9 mouse cellular contexts compared by ENCODE assay signal in the genomic region with DNA sequence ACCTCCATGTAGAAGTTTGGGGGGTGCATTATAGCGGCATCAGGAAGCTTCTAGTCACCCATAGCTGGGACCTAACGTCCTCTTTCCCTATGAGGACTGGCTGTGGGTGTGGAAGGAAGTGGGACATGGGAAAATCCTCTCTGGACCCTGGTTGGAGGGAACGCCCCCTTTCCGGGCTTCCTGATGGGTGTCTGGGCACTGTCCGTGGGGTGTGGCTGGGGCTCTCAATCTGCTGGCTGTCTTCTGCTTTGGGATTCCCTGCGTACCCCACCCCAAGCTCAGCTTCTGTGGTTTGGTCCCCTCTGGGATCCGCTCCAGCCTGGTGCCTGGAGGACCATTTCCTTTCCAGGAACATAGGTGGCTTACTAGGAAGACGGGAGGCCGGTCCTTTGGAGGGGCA. TPM values are rescaled to one million over a fixed set of nuclear protein-coding genes. Genes with fewer than 3 reads are reported as not detected.
A peak's percentile ranks its signal among the peaks of the same experiment; 100 is the strongest.
DNase-seq lines count a peak whose midpoint lies in the region; ATAC-seq and TF ChIP-seq lines count a peak whose summit lies in the region.
"Had no signal": no experiment of that assay in that cellular context is flagged by ENCODE, and none has a peak within 500 bp of the region (broad histone marks: within the 10 kb centered on the region; RNA-seq: fewer than 3 reads in every experiment).

No protein-coding gene starts in this region.

- DNase-seq in heart, adult 2 months, result peak in 1 of 2 experiments; percentile 55
- no peak for DNase-seq in heart, postnatal 10 days
- no peak for DNase-seq in intestine, embryonic 14.5 days (ENCODE audit: low spot score)
- no peak for DNase-seq in urinary bladder, postnatal 4 days (ENCODE audit: low spot score in 2 of 2)
- no peak for DNase-seq in layer of hippocampus, adult 9-11 months

- TF ChIP-seq POLR2A in heart, adult 2 months (IDR thresholded peaks at IDR 0.05; ENCODE audit: insufficient read depth, low read depth, low read length), result no peak

- H3K27me3 ChIP-seq in heart, adult 2 months (ENCODE audit: control insufficient read depth, insufficient read depth, low read length), result no peaks in the 10 kb centered on the region
- peaks cover 14% of the 10 kb centered on the region for H3K27me3 ChIP-seq in embryonic facial prominence, embryonic 13.5 days
- H3K27me3 ChIP-seq in intestine, embryonic 14.5 days (replicated peaks; ENCODE audit: control insufficient read depth, insufficient read depth, low read length), result no peaks in the 10 kb centered on the region
- no peaks in the 10 kb centered on the region for H3K27me3 ChIP-seq in midbrain, embryonic 13.5 days

- TF ChIP-seq CTCF in heart, adult 2 months (IDR thresholded peaks at IDR 0.05), result no peak

- H3K27ac ChIP-seq in heart, adult 2 months, result peak overlapping the region; percentile 72
- H3K27ac ChIP-seq in embryonic facial prominence, embryonic 13.5 days, result no peak overlapping the region
- no peak overlapping the region for H3K27ac ChIP-seq in intestine, embryonic 14.5 days (ENCODE audit: low read depth)
- H3K27ac ChIP-seq in midbrain, embryonic 13.5 days, result no peak overlapping the region

- intact Hi-C loops in heart, adult 2 months (cut with DNase I), result loop anchor here (5.0 kb wide), 1 partner anchor 84 kb away; no protein-coding TSS in a partner anchor
- intact Hi-C loops in heart, postnatal 10 days (cut with DNase I), result loop anchor here (10.0 kb wide), 1 partner anchor 202 kb away; no protein-coding TSS in a partner anchor

- TF ChIP-seq EP300 in heart, adult 2 months (IDR thresholded peaks at IDR 0.05; ENCODE audit: insufficient read depth, low read depth, low read length), result no peak

- peak overlapping the region; percentile 97 for H3K4me2 ChIP-seq in embryonic facial prominence, embryonic 13.5 days
- H3K4me2 ChIP-seq in intestine, embryonic 14.5 days (ENCODE audit: low read length), result peak overlapping the region; percentile 94
- H3K4me2 ChIP-seq in midbrain, embryonic 13.5 days (replicated peaks), result peak overlapping the region; percentile 94

- H3K79me2 ChIP-seq in heart, adult 2 months (replicated peaks; ENCODE audit: control insufficient read depth, insufficient read depth, low read length), result no peaks in the 10 kb centered on the region; the same call in 1 of the 2 replicates

- peak overlapping the region; percentile 98 for H3K9ac ChIP-seq in heart, adult 2 months (ENCODE audit: low read depth, low read length)
- H3K9ac ChIP-seq in embryonic facial prominence, embryonic 13.5 days, result no peak overlapping the region
- peak overlapping the region; percentile 27; the same call in 1 of the 2 replicates for H3K9ac ChIP-seq in intestine, embryonic 14.5 days (ENCODE audit: low read length)
- H3K9ac ChIP-seq in midbrain, embryonic 13.5 days (replicated peaks), result peak overlapping the region; percentile 85

- peak overlapping the region; percentile 76 for H3K4me3 ChIP-seq in heart, adult 2 months
- H3K4me3 ChIP-seq in embryonic facial prominence, embryonic 13.5 days, result no peak overlapping the region
- H3K4me3 ChIP-seq in intestine, embryonic 14.5 days (ENCODE audit: low read depth, low read length), result peak overlapping the region; percentile 78
- H3K4me3 ChIP-seq in midbrain, embryonic 13.5 days (replicated peaks), result peak overlapping the region; percentile 68

- 41% methylated on average over 9 of the region's 9 CpGs for WGBS in heart, adult 2 months
- 75% methylated on average over 9 of the region's 9 CpGs for WGBS in embryonic facial prominence, embryonic 13.5 days
- 75% methylated on average over 9 of the region's 9 CpGs for WGBS in intestine, embryonic 14.5 days
- 81% methylated on average over 9 of the region's 9 CpGs for WGBS in midbrain, embryonic 13.5 days

- ATAC-seq in embryonic facial prominence, embryonic 13.5 days (ENCODE audit: insufficient number of reproducible peaks, insufficient read depth, low FRiP score, low TSS enrichment, low read depth), result no peak
- ATAC-seq in intestine, embryonic 14.5 days (replicated peaks; ENCODE audit: low FRiP score, low TSS enrichment, low read depth), result no peak
- no peak for ATAC-seq in midbrain, embryonic 13.5 days
- no peak for ATAC-seq in megakaryocyte progenitor cell, adult 5-6 weeks (replicated peaks; ENCODE audit: poor library complexity)

- no peaks in the 10 kb centered on the region for H3K36me3 ChIP-seq in heart, adult 2 months (ENCODE audit: control insufficient read depth, insufficient read depth, low read length)
- 0 out of 2 replicates have a peak, but pooled peaks cover 5% of the 10 kb centered on the region for H3K36me3 ChIP-seq in embryonic facial prominence, embryonic 13.5 days
- H3K36me3 ChIP-seq in intestine, embryonic 14.5 days (ENCODE audit: control insufficient read depth, insufficient read depth, low read length), result peaks cover 15% of the 10 kb centered on the region; the same call in 1 of the 2 replicates
- peaks cover 5% of the 10 kb centered on the region; the same call in 1 of the 2 replicates for H3K36me3 ChIP-seq in midbrain, embryonic 13.5 days

- peaks cover 10% of the 10 kb centered on the region for H3K4me1 ChIP-seq in heart, adult 2 months (ENCODE audit: control insufficient read depth, insufficient read depth, low read length)
- peaks cover 34% of the 10 kb centered on the region for H3K4me1 ChIP-seq in embryonic facial prominence, embryonic 13.5 days
- peaks cover 44% of the 10 kb centered on the region for H3K4me1 ChIP-seq in intestine, embryonic 14.5 days (replicated peaks; ENCODE audit: control insufficient read depth, insufficient read depth, low read length)
- H3K4me1 ChIP-seq in midbrain, embryonic 13.5 days (replicated peaks), result peaks cover 69% of the 10 kb centered on the region

- H3K9me3 ChIP-seq in embryonic facial prominence, embryonic 13.5 days, result no peaks in the 10 kb centered on the region
- H3K9me3 ChIP-seq in intestine, embryonic 14.5 days (ENCODE audit: control insufficient read depth, low read length), result no peaks in the 10 kb centered on the region
- H3K9me3 ChIP-seq in midbrain, embryonic 13.5 days, result no peaks in the 10 kb centered on the region

RNA-seq across cellular contexts. Expression of gene Efhd2, which starts 1.7 kb away (rescaled TPM):
- 10 to 100 TPM; 19.4 to 21.2 TPM for total RNA-seq in heart, adult 2 months (2021)
- 28.4 and 33.0 TPM in 2 replicates for polyA plus RNA-seq in heart, adult 2 months (2012; rRNA removed)
- total RNA-seq in heart, postnatal 10 days (2021), result 10 to 100 TPM; 30.4 to 36.7 TPM
- polyA plus RNA-seq in embryonic facial prominence, embryonic 13.5 days (2015; fragmentation: Nextera tagmentation; extraction: Ambion mirVana), result 51.2 and 52.0 TPM in 2 replicates
- polyA plus RNA-seq in intestine, embryonic 14.5 days (2014; fragmentation: Nextera tagmentation; extraction: Ambion mirVana), result 59.4 and 75.6 TPM in 2 replicates
- 72.6 and 89.7 TPM in 2 replicates for polyA plus RNA-seq in midbrain, embryonic 13.5 days (2015; fragmentation: Nextera tagmentation; extraction: Ambion mirVana)
- 42.2 and 49.9 TPM in 2 replicates for total RNA-seq in megakaryocyte progenitor cell, adult 5-6 weeks (2015)
- total RNA-seq in megakaryocyte progenitor cell, adult 5-6 weeks (2017), result 53.6 and 58.1 TPM in 2 replicates

RNA-seq across cellular contexts. Expression of gene Ctrc, which starts 26.8 kb away (rescaled TPM):
- total RNA-seq in heart, adult 2 months (2021), result not detected
- polyA plus RNA-seq in heart, adult 2 months (2012; rRNA removed), result not detected in 2 replicates
- total RNA-seq in heart, postnatal 10 days (2021), result not detected
- polyA plus RNA-seq in embryonic facial prominence, embryonic 13.5 days (2015; fragmentation: Nextera tagmentation; extraction: Ambion mirVana), result not detected in 2 replicates
- polyA plus RNA-seq in intestine, embryonic 14.5 days (2014; fragmentation: Nextera tagmentation; extraction: Ambion mirVana), result not detected in 2 replicates
- polyA plus RNA-seq in midbrain, embryonic 13.5 days (2015; fragmentation: Nextera tagmentation; extraction: Ambion mirVana), result not detected in 2 replicates
- total RNA-seq in megakaryocyte progenitor cell, adult 5-6 weeks (2015), result not detected in 2 replicates
- total RNA-seq in megakaryocyte progenitor cell, adult 5-6 weeks (2017), result not detected in 2 replicates
- polyA plus RNA-seq: embryonic facial prominence, embryonic 11.5 days had no signal

RNA-seq across cellular contexts. Expression of gene Cela2a, which starts 47.0 kb away (rescaled TPM):
- total RNA-seq in heart, adult 2 months (2021), result not detected
- polyA plus RNA-seq in heart, adult 2 months (2012; rRNA removed), result 0.26 and 0.62 TPM in 2 replicates
- under 1 TPM in 1 of 2 experiments, not detected in 1; 0.87 TPM for total RNA-seq in heart, postnatal 10 days (2021)
- polyA plus RNA-seq in embryonic facial prominence, embryonic 13.5 days (2015; fragmentation: Nextera tagmentation; extraction: Ambion mirVana), result 0.25 TPM in 1 of 2 replicates, not detected in the other
- 6.9 TPM in 1 of 2 replicates, not detected in the other for polyA plus RNA-seq in intestine, embryonic 14.5 days (2014; fragmentation: Nextera tagmentation; extraction: Ambion mirVana)
- polyA plus RNA-seq in midbrain, embryonic 13.5 days (2015; fragmentation: Nextera tagmentation; extraction: Ambion mirVana), result not detected in 2 replicates
- not detected in 2 replicates for total RNA-seq in megakaryocyte progenitor cell, adult 5-6 weeks (2015)
- not detected in 2 replicates for total RNA-seq in megakaryocyte progenitor cell, adult 5-6 weeks (2017)
- polyA plus RNA-seq: embryonic facial prominence, embryonic 11.5 days had no signal
